Mouse (Mus musculus) 3T3-L1 (cell line): ENCODE results near the gene Vamp8.

Experiments
- DNase-seq: peaks from one replicate; pipeline ENCODE4 v3.0.0-alpha.2; 2015; ENCODE audit warnings: low read depth, low spot score

The Vamp8 gene

GRCm38 (mm10) chr6:72373184-72373583 lies 17.3 kb downstream of the Vamp8 start:
- no peak for DNase-seq

- DNase-seq, result peak; percentile 87
Measured at GRCm38 (mm10) chr6:72371571-72371970, 18.9 kb downstream of the Vamp8 start.

- DNase-seq, result peak; percentile 97
Measured at GRCm38 (mm10) chr6:72371147-72371546, 19.4 kb downstream of the Vamp8 start.

GRCm38 (mm10) chr6:72370091-72370490 lies 20.4 kb downstream of the Vamp8 start:
- peak; percentile 78 for DNase-seq

- peak; percentile 77 for DNase-seq
Measured at GRCm38 (mm10) chr6:72369557-72369956, 20.9 kb downstream of the Vamp8 start.

GRCm38 (mm10) chr6:72367460-72367974 lies 23.0 kb downstream of the Vamp8 start:
- DNase-seq, result no peak

- no peak for DNase-seq
Measured at GRCm38 (mm10) chr6:72366844-72367443, 23.6 kb downstream of the Vamp8 start, which contains the start of gene Rnf181. Rnf181 (minus strand) TSS chr6:72366956.

GRCm38 (mm10) chr6:72366304-72366703 lies 24.2 kb downstream of the Vamp8 start:
- DNase-seq, result no peak

GRCm38 (mm10) chr6:72364985-72365384 lies 25.5 kb downstream of the Vamp8 start:
- no peak for DNase-seq

- DNase-seq, result peak; percentile 59
Measured at GRCm38 (mm10) chr6:72364009-72364408, 26.5 kb downstream of the Vamp8 start.

GRCm38 (mm10) chr6:72362132-72363028 lies 28.1 kb downstream of the Vamp8 start:
- peak; percentile 100 for DNase-seq

- DNase-seq, result peak; percentile 66
Measured at GRCm38 (mm10) chr6:72361121-72361551, 29.4 kb downstream of the Vamp8 start.

GRCm38 (mm10) chr6:72360599-72360935 lies 29.9 kb downstream of the Vamp8 start:
- no peak for DNase-seq

GRCm38 (mm10) chr6:72359891-72360598 lies 30.5 kb downstream of the Vamp8 start:
- no peak for DNase-seq

GRCm38 (mm10) chr6:72359343-72359742 lies 31.2 kb downstream of the Vamp8 start:
- DNase-seq, result no peak

- DNase-seq, result no peak
Measured at GRCm38 (mm10) chr6:72358086-72358764, 32.3 kb downstream of the Vamp8 start.

GRCm38 (mm10) chr6:72357164-72358079 lies 33.1 kb downstream of the Vamp8 start:
- peak; percentile 14 for DNase-seq

- peak; percentile 15 for DNase-seq
Measured at GRCm38 (mm10) chr6:72356001-72356532, 34.4 kb downstream of the Vamp8 start.

- DNase-seq, result peak; percentile 73
Measured at GRCm38 (mm10) chr6:72355066-72355911, 35.2 kb downstream of the Vamp8 start, which contains the start of gene Tmem150a. Tmem150a (plus strand) TSS chr6:72355447.
